Mouse (Mus musculus) hindbrain, embryonic 12.5 days (tissue): Measurements from ENCODE around the gene Foxp1. TPM values are rescaled to one million over a fixed set of nuclear protein-coding genes. Genes with fewer than 3 reads are reported as not detected.

Experiments used
- ATAC-seq: fragments of 200-750 bp; cut with Nextera tagmentation; 2 replicates; pipeline ENCODE4 v1.8.0; 2017; ENCODE audit warnings: moderate TSS enrichment; ENCODE audit not compliant: low FRiP score
- H3K27ac ChIP-seq: fragments of 300-500 bp; sonication (generic); 2 replicates; pipeline ENCODE4 v1.5.1; 2016; ENCODE audit warnings: mild to moderate bottlenecking
- H3K27me3 ChIP-seq: fragments of 300-500 bp; sonication (generic); 2 replicates; pipeline ENCODE4 v1.6.1; 2016; ENCODE audit warnings: mild to moderate bottlenecking
- H3K36me3 ChIP-seq: fragments of 300-500 bp; sonication (generic); 2 replicates; pipeline ENCODE4 v1.6.1; 2016; ENCODE audit warnings: mild to moderate bottlenecking
- H3K4me1 ChIP-seq: fragments of 300-500 bp; sonication (generic); 2 replicates; pipeline ENCODE4 v1.6.1; 2016
- H3K4me2 ChIP-seq: fragments of 300-500 bp; sonication (generic); replicated peaks from 2 replicates; pipeline ENCODE4 v1.6.1; 2016; ENCODE audit warnings: mild to moderate bottlenecking
- H3K4me3 ChIP-seq: fragments of 300-500 bp; sonication (generic); 2 replicates; pipeline ENCODE4 v1.5.1; 2016; ENCODE audit warnings: mild to moderate bottlenecking
- H3K9ac ChIP-seq: fragments of 300-500 bp; sonication (generic); 2 replicates; pipeline ENCODE4 v1.6.1; 2016; ENCODE audit warnings: mild to moderate bottlenecking, moderate library complexity
- H3K9me3 ChIP-seq: fragments of 300-500 bp; sonication (generic); replicated peaks from 2 replicates; pipeline ENCODE4 v1.6.1; 2016; ENCODE audit warnings: mild to moderate bottlenecking
- WGBS: fragments of 180-500 bp; shearing (Covaris S2); methylation state at CpG from one replicate; pipeline ENCODE4 v1.1.7; 2016; 5-methylcytosine and 5-hydroxymethylcytosine counted together
- polyA plus RNA-seq: library from polyadenylated mRNA; unstranded; fragments of >200 nt; fragmentation: Nextera tagmentation; extraction: Ambion mirVana; gene quantifications from 2 replicates; pipeline ENCODE4 v1.2.1, GENCODE M21; 2016

Foxp1 gene
- polyA plus RNA-seq, 1 experiment from 2014 or later = 87.6 TPM

- WGBS = 88% methylated on average over 4 of the region's 4 CpGs
- H3K27me3 ChIP-seq = no peaks in the 10 kb centered on the region
- H3K4me2 ChIP-seq = no peak overlapping the region
- no peak for ATAC-seq
- no peak overlapping the region for H3K27ac ChIP-seq
- no peak overlapping the region for H3K4me3 ChIP-seq
- H3K4me1 ChIP-seq = peaks cover 14% of the 10 kb centered on the region; the same call in 1 of the 2 replicates
- H3K9ac ChIP-seq = no peak overlapping the region
- peaks cover 8% of the 10 kb centered on the region for H3K36me3 ChIP-seq
- no peaks in the 10 kb centered on the region for H3K9me3 ChIP-seq
Measured at GRCm38 (mm10) chr6:99078089-99078488, 444.4 kb downstream of the Foxp1 start.

GRCm38 (mm10) chr6:99073303-99074271 lies 448.9 kb downstream of the Foxp1 start:
- Histone ChIP-seq H3K9ac (no peak overlapping the region), H3K27me3 (no peaks in the 10 kb centered on the region), H3K4me1 (peaks cover 15% of the 10 kb centered on the region; the same call in 1 of the 2 replicates), H3K4me2 (no peak overlapping the region), H3K9me3 (no peaks in the 10 kb centered on the region), H3K4me3 (no peak overlapping the region), H3K36me3 (peaks cover 8% of the 10 kb centered on the region), H3K27ac (no peak overlapping the region)
- ATAC-seq = peak; percentile 54; the same call in 1 of the 2 replicates
- WGBS = 59% methylated on average over 9 of the region's 9 CpGs

- Histone ChIP-seq H3K9ac (no peak overlapping the region), H3K4me1 (peaks cover 18% of the 10 kb centered on the region; the same call in 1 of the 2 replicates), H3K27ac (no peak overlapping the region), H3K9me3 (no peaks in the 10 kb centered on the region), H3K4me2 (no peak overlapping the region), H3K27me3 (no peaks in the 10 kb centered on the region), H3K4me3 (no peak overlapping the region), H3K36me3 (peaks cover 8% of the 10 kb centered on the region)
- ATAC-seq = no peak
- 80% methylated on average over 5 of the region's 5 CpGs for WGBS
Measured at GRCm38 (mm10) chr6:99070710-99071109, 451.8 kb downstream of the Foxp1 start.

- WGBS = 100% methylated on average over 1 of the region's 1 CpGs
- ATAC-seq = no peak
Measured at GRCm38 (mm10) chr6:99069726-99070125, 452.8 kb downstream of the Foxp1 start.

GRCm38 (mm10) chr6:99065569-99066353 lies 456.8 kb downstream of the Foxp1 start:
- 0 out of 2 replicates have a peak, but pooled peaks cover 7% of the 10 kb centered on the region for H3K4me1 ChIP-seq
- H3K4me3 ChIP-seq = no peak overlapping the region
- no peak overlapping the region for H3K4me2 ChIP-seq
- no peaks in the 10 kb centered on the region for H3K9me3 ChIP-seq
- 59% methylated on average over 9 of the region's 9 CpGs for WGBS
- no peaks in the 10 kb centered on the region for H3K27me3 ChIP-seq
- no peaks in the 10 kb centered on the region for H3K36me3 ChIP-seq
- no peak overlapping the region for H3K9ac ChIP-seq
- ATAC-seq = no peak
- no peak overlapping the region for H3K27ac ChIP-seq

More at GRCm38 (mm10) chr6:99069726-99070125, 452.8 kb downstream of the Foxp1 start:
- Histone ChIP-seq H3K9ac (no peak overlapping the region), H3K27ac (no peak overlapping the region), H3K4me1 (peaks cover 22% of the 10 kb centered on the region; the same call in 1 of the 2 replicates), H3K9me3 (no peaks in the 10 kb centered on the region), H3K27me3 (no peaks in the 10 kb centered on the region), H3K4me2 (no peak overlapping the region), H3K4me3 (no peak overlapping the region), H3K36me3 (peaks cover under 1% of the 10 kb centered on the region)

GRCm38 (mm10) chr6:99063982-99064484 lies 458.5 kb downstream of the Foxp1 start:
- ATAC-seq = no peak
- H3K9me3 ChIP-seq = no peaks in the 10 kb centered on the region
- H3K36me3 ChIP-seq = no peaks in the 10 kb centered on the region
- 91% methylated on average over 10 of the region's 10 CpGs for WGBS
- H3K27ac ChIP-seq = no peak overlapping the region
- no peak overlapping the region for H3K4me2 ChIP-seq
- no peak overlapping the region for H3K9ac ChIP-seq
- 0 out of 2 replicates have a peak, but pooled peaks cover 7% of the 10 kb centered on the region for H3K4me1 ChIP-seq
- no peak overlapping the region for H3K4me3 ChIP-seq
- no peaks in the 10 kb centered on the region for H3K27me3 ChIP-seq

GRCm38 (mm10) chr6:99062931-99063330 lies 459.6 kb downstream of the Foxp1 start:
- Histone ChIP-seq H3K4me2 (no peak overlapping the region), H3K4me3 (no peak overlapping the region)
- no peak for ATAC-seq

GRCm38 (mm10) chr6:99058688-99059087 lies 463.8 kb downstream of the Foxp1 start:
- Histone ChIP-seq H3K4me1 (no peaks in the 10 kb centered on the region), H3K4me3 (no peak overlapping the region), H3K9me3 (no peaks in the 10 kb centered on the region), H3K36me3 (no peaks in the 10 kb centered on the region), H3K27ac (no peak overlapping the region), H3K9ac (no peak overlapping the region), H3K27me3 (no peaks in the 10 kb centered on the region), H3K4me2 (no peak overlapping the region)
- ATAC-seq = no peak
- 79% methylated on average over 3 of the region's 3 CpGs for WGBS

More at GRCm38 (mm10) chr6:99062931-99063330, 459.6 kb downstream of the Foxp1 start:
- H3K4me1 ChIP-seq = 0 out of 2 replicates have a peak, but pooled peaks cover 7% of the 10 kb centered on the region
- H3K36me3 ChIP-seq = no peaks in the 10 kb centered on the region
- WGBS = 87% methylated on average over 8 of the region's 8 CpGs
- no peak overlapping the region for H3K9ac ChIP-seq
- no peaks in the 10 kb centered on the region for H3K27me3 ChIP-seq
- no peak overlapping the region for H3K27ac ChIP-seq
- H3K9me3 ChIP-seq = no peaks in the 10 kb centered on the region

GRCm38 (mm10) chr6:99057113-99057553 lies 465.4 kb downstream of the Foxp1 start:
- Histone ChIP-seq H3K36me3 (no peaks in the 10 kb centered on the region), H3K9me3 (no peaks in the 10 kb centered on the region), H3K4me1 (no peaks in the 10 kb centered on the region), H3K4me3 (no peak overlapping the region), H3K27me3 (no peaks in the 10 kb centered on the region), H3K9ac (no peak overlapping the region), H3K4me2 (no peak overlapping the region), H3K27ac (no peak overlapping the region)
- ATAC-seq = no peak
- 92% methylated on average over 4 of the region's 4 CpGs for WGBS

GRCm38 (mm10) chr6:99056379-99056778 lies 466.1 kb downstream of the Foxp1 start:
- Histone ChIP-seq H3K27ac (no peak overlapping the region), H3K4me3 (no peak overlapping the region), H3K9ac (no peak overlapping the region), H3K27me3 (no peaks in the 10 kb centered on the region), H3K9me3 (no peaks in the 10 kb centered on the region), H3K4me1 (no peaks in the 10 kb centered on the region; the same call in 1 of the 2 replicates), H3K4me2 (no peak overlapping the region), H3K36me3 (no peaks in the 10 kb centered on the region)
- ATAC-seq = no peak
- WGBS = 73% methylated on average over 2 of the region's 2 CpGs

- 84% methylated on average over 2 of the region's 2 CpGs for WGBS
- no peak overlapping the region for H3K4me2 ChIP-seq
- H3K9ac ChIP-seq = no peak overlapping the region
- no peaks in the 10 kb centered on the region for H3K36me3 ChIP-seq
- H3K4me1 ChIP-seq = no peaks in the 10 kb centered on the region; the same call in 1 of the 2 replicates
- no peak for ATAC-seq
- H3K4me3 ChIP-seq = no peak overlapping the region
- no peak overlapping the region for H3K27ac ChIP-seq
- no peaks in the 10 kb centered on the region for H3K9me3 ChIP-seq
- no peaks in the 10 kb centered on the region for H3K27me3 ChIP-seq
Measured at GRCm38 (mm10) chr6:99053998-99054397, 468.5 kb downstream of the Foxp1 start.

- Histone ChIP-seq H3K9me3 (no peaks in the 10 kb centered on the region), H3K4me2 (no peak overlapping the region), H3K4me1 (no peaks in the 10 kb centered on the region; the same call in 1 of the 2 replicates), H3K27ac (no peak overlapping the region), H3K36me3 (no peaks in the 10 kb centered on the region), H3K27me3 (no peaks in the 10 kb centered on the region), H3K4me3 (no peak overlapping the region), H3K9ac (no peak overlapping the region)
- no peak for ATAC-seq
- WGBS = 84% methylated on average over 7 of the region's 7 CpGs
Measured at GRCm38 (mm10) chr6:99053111-99053510, 469.4 kb downstream of the Foxp1 start.
